ENCODE assay signal across 14 mouse cellular contexts in the genomic region with DNA sequence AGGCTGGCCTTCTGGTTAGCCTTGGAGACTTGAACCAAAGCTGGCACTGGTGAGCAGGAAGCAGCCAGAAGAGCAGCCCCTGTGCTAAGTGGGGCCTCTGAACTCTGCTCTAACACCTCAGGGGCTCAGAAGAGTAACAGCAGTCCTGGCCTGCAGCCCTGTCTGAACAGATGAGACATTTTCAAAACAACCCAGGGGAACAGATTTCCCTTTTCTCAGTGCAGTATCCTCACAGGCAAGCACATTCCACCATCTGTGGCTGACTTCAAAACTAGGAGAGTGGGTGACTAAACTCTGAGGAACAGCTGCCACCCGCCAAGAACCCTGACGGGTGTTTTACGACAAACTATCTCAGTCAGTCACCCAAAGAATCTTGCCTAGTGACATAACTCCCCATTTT. TPM values are rescaled to one million over a fixed set of nuclear protein-coding genes. Genes with fewer than 3 reads are reported as not detected.
DNase-seq lines count a peak whose midpoint lies in the region; ATAC-seq and TF ChIP-seq lines count a peak whose summit lies in the region.
"Had no signal": no experiment of that assay in that cellular context is flagged by ENCODE, and none has a peak within 500 bp of the region (broad histone marks: within the 10 kb centered on the region; RNA-seq: fewer than 3 reads in every experiment).

No protein-coding gene starts in this region.

- no peaks in the 10 kb centered on the region for H3K27me3 ChIP-seq in midbrain, postnatal 0 days (ENCODE audit: insufficient read depth, low read length)
- H3K27me3 ChIP-seq in midbrain, embryonic 11.5 days (ENCODE audit: control insufficient read depth, insufficient read depth, low read length): no peaks in the 10 kb centered on the region
- H3K27me3 ChIP-seq in limb, embryonic 14.5 days (ENCODE audit: control insufficient read depth, insufficient read depth, low read length): no peaks in the 10 kb centered on the region
- H3K27me3 ChIP-seq: limb, embryonic 12.5 days had no signal

- no peak for TF ChIP-seq POLR2A in limb, embryonic 14.5 days (IDR thresholded peaks at IDR 0.05; ENCODE audit: borderline replicate concordance, extremely low read depth, insufficient read depth, insufficient read length)

- peak; percentile 21 for DNase-seq in midbrain, postnatal 0 days (ENCODE audit: low spot score)
- no peak for DNase-seq in midbrain, embryonic 11.5 days (ENCODE audit: low spot score, missing footprints)
- DNase-seq in layer of hippocampus, adult 2 months (ENCODE audit: low spot score in 2 of 2): peak; percentile 63 to 80
- DNase-seq in limb, embryonic 14.5 days (ENCODE audit: low spot score): no peak
- no peak for DNase-seq in gastrocnemius, adult 8-10 months (ENCODE audit: low spot score in 2 of 2)
- DNase-seq in cerebellum, adult 11 months: no peak
- DNase-seq in embryo, embryonic 11 days: no peak
- no peak for DNase-seq in adipocyte (ENCODE audit: low spot score)
- DNase-seq: cerebellum, adult 11-12 months; heart, adult 2 months; kidney, adult 2 months had no signal

- no peaks in the 10 kb centered on the region for H3K4me1 ChIP-seq in midbrain, postnatal 0 days (ENCODE audit: insufficient read depth, low read length)
- no peaks in the 10 kb centered on the region for H3K4me1 ChIP-seq in midbrain, embryonic 11.5 days (ENCODE audit: control insufficient read depth, insufficient read depth, low read length)
- no peaks in the 10 kb centered on the region for H3K4me1 ChIP-seq in limb, embryonic 14.5 days (ENCODE audit: control insufficient read depth, insufficient read depth, low read length)
- H3K4me1 ChIP-seq: limb, embryonic 12.5 days had no signal

- no peaks in the 10 kb centered on the region for H3K9me3 ChIP-seq in midbrain, postnatal 0 days (ENCODE audit: low read length)
- H3K9me3 ChIP-seq in midbrain, embryonic 11.5 days (ENCODE audit: control insufficient read depth, low read length): no peaks in the 10 kb centered on the region
- H3K9me3 ChIP-seq in limb, embryonic 14.5 days (ENCODE audit: control insufficient read depth, low read length): no peaks in the 10 kb centered on the region
- H3K9me3 ChIP-seq: limb, embryonic 12.5 days had no signal

- no peak overlapping the region for H3K9ac ChIP-seq in midbrain, postnatal 0 days (replicated peaks; ENCODE audit: low read length, poor library complexity, severe bottlenecking)
- H3K9ac ChIP-seq in midbrain, embryonic 11.5 days (ENCODE audit: low read length): no peak overlapping the region
- H3K9ac ChIP-seq in limb, embryonic 14.5 days (ENCODE audit: low read depth, low read length, severe bottlenecking): no peak overlapping the region
- H3K9ac ChIP-seq: limb, embryonic 12.5 days had no signal

- TF ChIP-seq CTCF in midbrain, postnatal 0 days (IDR thresholded peaks at IDR 0.05): no peak
- TF ChIP-seq CTCF in layer of hippocampus, adult 2 months (conservative IDR thresholded peaks at IDR 0.05): no peak

- no peak overlapping the region for H3K4me2 ChIP-seq in midbrain, postnatal 0 days (ENCODE audit: low read depth, low read length, poor library complexity, severe bottlenecking)
- no peak overlapping the region for H3K4me2 ChIP-seq in midbrain, embryonic 11.5 days
- no peak overlapping the region for H3K4me2 ChIP-seq in limb, embryonic 14.5 days (replicated peaks; ENCODE audit: low read depth, low read length, severe bottlenecking)
- H3K4me2 ChIP-seq: limb, embryonic 12.5 days had no signal

- WGBS in midbrain, postnatal 0 days: 84% methylated on average over 3 of the region's 3 CpGs
- 88% methylated on average over 3 of the region's 3 CpGs for WGBS in midbrain, embryonic 11.5 days
- WGBS in limb, embryonic 14.5 days: 43% methylated on average over 3 of the region's 3 CpGs

- peaks cover 33% of the 10 kb centered on the region for H3K36me3 ChIP-seq in midbrain, postnatal 0 days (ENCODE audit: insufficient read depth, low read length)
- H3K36me3 ChIP-seq in midbrain, embryonic 11.5 days (ENCODE audit: control insufficient read depth, insufficient read depth, low read length): no peaks in the 10 kb centered on the region
- no peaks in the 10 kb centered on the region for H3K36me3 ChIP-seq in limb, embryonic 14.5 days (ENCODE audit: control insufficient read depth, insufficient read depth, low read length)

- H3K4me3 ChIP-seq in midbrain, postnatal 0 days (ENCODE audit: low read depth, low read length): no peak overlapping the region
- H3K4me3 ChIP-seq in midbrain, embryonic 11.5 days (ENCODE audit: low read depth, low read length): no peak overlapping the region
- no peak overlapping the region for H3K4me3 ChIP-seq in layer of hippocampus, adult 2 months
- no peak overlapping the region for H3K4me3 ChIP-seq in limb, embryonic 14.5 days (replicated peaks; ENCODE audit: low read length)
- H3K4me3 ChIP-seq: heart, adult 2 months; limb, embryonic 12.5 days had no signal

- no peak overlapping the region for H3K27ac ChIP-seq in midbrain, postnatal 0 days (ENCODE audit: low read depth, low read length)
- no peak overlapping the region for H3K27ac ChIP-seq in midbrain, embryonic 11.5 days (ENCODE audit: low read depth, low read length)
- H3K27ac ChIP-seq in layer of hippocampus, adult 2 months: peak overlapping the region; percentile 52; the same call in 1 of the 2 replicates
- no peak overlapping the region for H3K27ac ChIP-seq in limb, embryonic 14.5 days (replicated peaks; ENCODE audit: low read depth, low read length)
- H3K27ac ChIP-seq: heart, adult 2 months; limb, embryonic 12.5 days had no signal

- no peak for ATAC-seq in midbrain, postnatal 0 days (ENCODE audit: low FRiP score)
- ATAC-seq in midbrain, embryonic 11.5 days (ENCODE audit: low FRiP score): no peak
- ATAC-seq in limb, embryonic 14.5 days (ENCODE audit: low FRiP score, low read depth): 0 out of 2 replicates have a peak, but pooled peaks have one; percentile 26

RNA-seq across cellular contexts. Expression of a gene that starts 11.6 kb away (rescaled TPM):
- 9.4 and 13.1 TPM in 2 replicates for total RNA-seq in midbrain, postnatal 0 days (2014; rRNA removed)
- polyA plus RNA-seq in midbrain, postnatal 0 days (2015; fragmentation: Nextera tagmentation; extraction: Ambion mirVana): 25.1 and 25.9 TPM in 2 replicates
- polyA plus RNA-seq in midbrain, embryonic 11.5 days (2014; fragmentation: Nextera tagmentation; extraction: Ambion mirVana): 6.3 and 7.9 TPM in 2 replicates
- total RNA-seq in layer of hippocampus, adult 2 months (2021): 1 to 10 TPM; 7.3 to 8.3 TPM
- 3.9 and 4.1 TPM in 2 replicates for polyA plus RNA-seq in limb, embryonic 14.5 days (2012; rRNA removed)
- polyA plus RNA-seq in limb, embryonic 14.5 days (2014; fragmentation: Nextera tagmentation; extraction: Ambion mirVana): 4.6 TPM in 2 replicates
- total RNA-seq in gastrocnemius, adult 8-10 months (2022): under 1 TPM; 0.13 to 0.72 (median 0.45) TPM
- total RNA-seq: megakaryocyte, adult 5-6 weeks had no signal

RNA-seq across cellular contexts. Expression of a gene that starts 20.8 kb away (rescaled TPM):
- total RNA-seq in midbrain, postnatal 0 days (2014; rRNA removed): 1.5 and 1.7 TPM in 2 replicates
- 0.49 and 0.84 TPM in 2 replicates for polyA plus RNA-seq in midbrain, postnatal 0 days (2015; fragmentation: Nextera tagmentation; extraction: Ambion mirVana)
- 0.46 and 0.66 TPM in 2 replicates for polyA plus RNA-seq in midbrain, embryonic 11.5 days (2014; fragmentation: Nextera tagmentation; extraction: Ambion mirVana)
- total RNA-seq in layer of hippocampus, adult 2 months (2021): under 1 TPM; 0.64 to 0.69 TPM
- polyA plus RNA-seq in limb, embryonic 14.5 days (2012; rRNA removed): 7.2 and 7.4 TPM in 2 replicates
- polyA plus RNA-seq in limb, embryonic 14.5 days (2014; fragmentation: Nextera tagmentation; extraction: Ambion mirVana): 11.7 and 13.3 TPM in 2 replicates
- not detected for total RNA-seq in gastrocnemius, adult 8-10 months (2022)

RNA-seq across cellular contexts. Expression of a gene that starts 24.0 kb away (rescaled TPM):
- total RNA-seq in midbrain, postnatal 0 days (2014; rRNA removed): 0.85 TPM in 1 of 2 replicates, not detected in the other
- 0.11 and 0.39 TPM in 2 replicates for polyA plus RNA-seq in midbrain, postnatal 0 days (2015; fragmentation: Nextera tagmentation; extraction: Ambion mirVana)
- polyA plus RNA-seq in midbrain, embryonic 11.5 days (2014; fragmentation: Nextera tagmentation; extraction: Ambion mirVana): not detected in 2 replicates
- not detected for total RNA-seq in layer of hippocampus, adult 2 months (2021)
- 0.14 and 0.46 TPM in 2 replicates for polyA plus RNA-seq in limb, embryonic 14.5 days (2012; rRNA removed)
- not detected in 2 replicates for polyA plus RNA-seq in limb, embryonic 14.5 days (2014; fragmentation: Nextera tagmentation; extraction: Ambion mirVana)
- not detected for total RNA-seq in gastrocnemius, adult 8-10 months (2022)
- total RNA-seq: heart, adult 2 months; hematopoietic stem cell, adult 5-6 weeks; megakaryocyte, adult 5-6 weeks had no signal
- polyA plus RNA-seq: heart, adult 2 months; limb, embryonic 12.5 days had no signal

RNA-seq across cellular contexts. Expression of a gene that starts 44.2 kb away (rescaled TPM):
- 2.9 and 5.3 TPM in 2 replicates for total RNA-seq in midbrain, postnatal 0 days (2014; rRNA removed)
- polyA plus RNA-seq in midbrain, postnatal 0 days (2015; fragmentation: Nextera tagmentation; extraction: Ambion mirVana): 4.9 and 5.3 TPM in 2 replicates
- 10.8 and 12.1 TPM in 2 replicates for polyA plus RNA-seq in midbrain, embryonic 11.5 days (2014; fragmentation: Nextera tagmentation; extraction: Ambion mirVana)
- total RNA-seq in layer of hippocampus, adult 2 months (2021): 10 to 100 TPM in 1 of 2 experiments, 1 to 10 TPM in 1; 7.9 to 11.1 TPM
- 7.6 and 9.0 TPM in 2 replicates for polyA plus RNA-seq in limb, embryonic 14.5 days (2012; rRNA removed)
- 12.6 and 15.0 TPM in 2 replicates for polyA plus RNA-seq in limb, embryonic 14.5 days (2014; fragmentation: Nextera tagmentation; extraction: Ambion mirVana)
- total RNA-seq in gastrocnemius, adult 8-10 months (2022): 1 to 10 TPM in 3 of 4 experiments, under 1 TPM in 1; 0.40 to 1.8 (median 1.3) TPM
- total RNA-seq: megakaryocyte, adult 5-6 weeks had no signal

RNA-seq across cellular contexts. Expression of a gene that starts 50.5 kb away (rescaled TPM):
- total RNA-seq in midbrain, postnatal 0 days (2014; rRNA removed): 13.4 and 16.0 TPM in 2 replicates
- 12.8 TPM in 2 replicates for polyA plus RNA-seq in midbrain, postnatal 0 days (2015; fragmentation: Nextera tagmentation; extraction: Ambion mirVana)
- 28.0 and 29.9 TPM in 2 replicates for polyA plus RNA-seq in midbrain, embryonic 11.5 days (2014; fragmentation: Nextera tagmentation; extraction: Ambion mirVana)
- total RNA-seq in layer of hippocampus, adult 2 months (2021): 10 to 100 TPM; 13.2 to 13.3 TPM
- polyA plus RNA-seq in limb, embryonic 14.5 days (2012; rRNA removed): 27.4 and 28.9 TPM in 2 replicates
- polyA plus RNA-seq in limb, embryonic 14.5 days (2014; fragmentation: Nextera tagmentation; extraction: Ambion mirVana): 20.8 and 22.4 TPM in 2 replicates
- total RNA-seq in gastrocnemius, adult 8-10 months (2022): 10 to 100 TPM; 16.9 to 18.2 (median 17.4) TPM

Comparison
In these comparisons a context has a peak if more than half of its experiments do, and no peak if none do; other contexts are left out.
1. DNase-seq: peak in midbrain, postnatal 0 days (single experiment) and layer of hippocampus, adult 2 months (2 of 2); none in midbrain, embryonic 11.5 days (single experiment), limb, embryonic 14.5 days (single experiment), gastrocnemius, adult 8-10 months (0 of 2), cerebellum, adult 11 months (single experiment), embryo, embryonic 11 days (single experiment) and adipocyte (single experiment).